Mouse (Mus musculus) neutrophil, adult 5-6 weeks (primary cell): ENCODE measurements around the gene Scrn1. TPM values are rescaled to one million over a fixed set of nuclear protein-coding genes. Genes with fewer than 3 reads are reported as not detected.

Experiments
- ATAC-seq: fragments of 151-379, 151-347 bp; 2 replicates; pipeline ENCODE4 v1.8.0; 2017; ENCODE audit warnings: mild to moderate bottlenecking, moderate TSS enrichment; ENCODE audit not compliant: insufficient number of reproducible peaks, poor library complexity, low FRiP score, severe bottlenecking; ENCODE audit errors: extremely low read depth
- total RNA-seq: library from RNA; stranded (forward); fragments of 200-1000 nt; gene quantifications from 2 replicates; pipeline ENCODE4 v1.2.3, GENCODE M21; 2017

Scrn1 gene
- total RNA-seq, 1 experiment from 2014 or later = not detected

DNA sequence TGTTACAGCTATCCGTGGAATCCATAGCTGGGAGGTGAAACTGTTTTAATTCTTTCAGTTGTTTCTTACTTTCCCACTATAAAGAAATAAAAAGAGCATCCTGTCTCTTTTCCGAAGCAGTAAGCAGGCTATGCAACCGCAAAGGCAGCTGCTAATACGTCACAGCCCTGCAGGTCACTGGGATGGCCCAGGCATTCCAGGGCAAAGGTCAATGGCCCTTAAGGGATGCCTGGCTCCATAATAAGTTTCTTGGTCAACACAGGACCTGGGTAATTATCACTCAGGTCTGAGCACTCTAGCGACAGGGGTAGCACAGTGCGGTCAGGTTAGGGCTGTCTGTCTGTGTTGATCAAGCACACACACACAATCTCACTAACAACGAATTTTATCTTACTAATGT is 75.2 kb downstream of the Scrn1 start:
- no peak for ATAC-seq

DNA sequence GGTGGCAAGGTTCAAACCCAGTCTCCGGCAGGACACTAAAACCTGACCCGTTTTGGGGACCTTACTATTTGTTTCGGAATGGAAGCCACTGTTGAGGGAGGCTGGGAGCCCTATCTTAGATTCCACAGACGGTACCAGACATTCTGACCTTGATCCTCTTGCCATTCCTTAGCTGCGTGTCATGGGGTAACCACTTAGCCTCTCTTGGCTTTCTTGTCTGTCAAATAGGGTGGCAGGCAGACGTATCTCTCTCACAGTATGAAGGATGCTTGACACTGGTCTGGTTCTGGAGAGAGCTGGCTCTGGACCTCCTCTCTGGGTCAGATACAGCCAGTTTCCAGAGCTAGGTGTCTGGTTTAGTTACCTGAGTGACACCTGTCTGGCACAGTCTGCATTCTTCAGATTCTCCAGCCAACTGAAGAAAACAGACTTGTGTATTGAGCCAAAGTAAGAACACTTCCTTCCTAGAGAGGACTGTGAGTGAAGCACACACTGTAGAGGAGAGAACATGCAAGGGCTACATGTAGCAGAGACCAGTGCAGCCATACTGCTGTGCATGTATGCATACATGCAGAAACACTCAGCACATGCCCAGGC is 80.2 kb downstream of the Scrn1 start:
- ATAC-seq = no peak

DNA sequence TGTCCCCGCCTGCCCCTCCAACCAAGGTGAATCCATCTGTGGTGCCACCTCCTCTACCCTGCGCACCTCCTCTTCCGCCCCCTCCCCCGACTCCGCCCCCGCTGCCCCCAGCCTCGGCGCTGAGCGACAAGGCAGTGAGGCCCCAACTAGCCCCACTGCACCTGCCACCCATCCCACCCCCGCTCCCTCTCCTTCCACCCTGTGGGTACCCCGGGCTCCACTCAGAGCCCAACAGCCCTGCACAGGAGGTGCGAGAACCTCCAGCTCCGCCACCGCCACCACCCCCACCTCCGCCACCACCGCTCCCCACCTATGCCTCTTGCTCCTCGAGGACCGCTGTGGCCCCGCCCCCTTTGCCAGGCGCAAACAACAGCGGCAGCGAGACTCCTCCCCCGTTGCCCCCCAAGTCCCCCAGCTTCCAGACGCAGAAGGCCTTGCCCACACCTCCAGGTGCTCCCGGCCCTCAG is 80.8 kb downstream of the Scrn1 start:
- 0 out of 2 replicates have a peak, but pooled peaks have one; percentile 9 for ATAC-seq

DNA sequence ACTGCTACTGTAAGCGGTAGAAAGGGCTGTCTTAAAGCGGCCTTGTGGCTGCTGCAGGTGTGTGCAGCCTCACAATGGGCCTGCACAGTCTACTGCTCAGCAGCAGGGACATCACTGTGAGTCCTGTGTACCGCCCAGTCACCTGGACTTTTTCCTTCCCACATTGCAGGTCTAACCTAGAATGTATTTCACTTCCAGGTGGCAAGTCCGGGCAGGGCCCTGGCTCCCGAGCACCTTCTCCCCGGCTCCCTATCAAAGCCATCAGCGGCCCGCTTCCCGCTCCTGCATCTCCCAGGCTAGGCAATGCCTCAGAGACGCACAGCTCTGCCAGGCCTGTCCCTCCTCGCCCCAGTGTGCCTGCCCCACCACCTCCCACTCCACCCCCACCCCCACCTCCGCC is 81.3 kb downstream of the Scrn1 start:
- no peak for ATAC-seq

DNA sequence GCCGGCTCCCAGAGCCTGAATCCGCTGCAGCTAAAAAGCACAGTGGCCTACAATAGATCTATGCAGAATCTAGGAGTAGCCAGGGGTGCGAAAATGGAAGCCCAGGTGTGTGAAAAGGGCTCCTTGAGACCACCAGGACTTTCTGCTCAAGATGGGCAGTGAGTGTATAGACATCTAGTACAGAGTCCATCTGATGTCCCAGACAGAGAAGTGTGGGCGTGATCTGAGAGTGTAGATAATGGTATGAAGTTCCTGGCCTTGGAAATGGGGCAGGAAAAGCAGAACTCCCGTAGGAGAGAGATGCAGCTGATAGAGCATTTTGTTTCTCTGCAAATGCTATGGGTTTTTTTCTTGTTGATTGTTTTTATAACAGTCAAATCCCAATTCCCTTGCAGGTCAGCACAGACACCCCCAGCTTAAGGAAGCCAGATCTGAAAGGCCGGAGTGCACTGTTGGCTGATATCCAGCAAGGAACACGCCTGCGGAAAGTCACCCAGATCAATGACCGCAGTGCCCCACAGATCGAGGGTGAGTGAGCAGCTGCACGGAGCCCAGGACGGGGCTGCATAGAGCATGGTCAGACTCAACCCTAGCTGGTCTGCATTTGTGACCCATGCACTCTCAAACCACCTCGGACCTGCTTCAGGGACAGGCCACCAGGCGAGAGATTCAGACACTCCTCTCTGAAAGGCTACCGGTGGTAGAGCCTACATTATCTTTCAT is 84.7 kb downstream of the Scrn1 start:
- ATAC-seq = no peak

DNA sequence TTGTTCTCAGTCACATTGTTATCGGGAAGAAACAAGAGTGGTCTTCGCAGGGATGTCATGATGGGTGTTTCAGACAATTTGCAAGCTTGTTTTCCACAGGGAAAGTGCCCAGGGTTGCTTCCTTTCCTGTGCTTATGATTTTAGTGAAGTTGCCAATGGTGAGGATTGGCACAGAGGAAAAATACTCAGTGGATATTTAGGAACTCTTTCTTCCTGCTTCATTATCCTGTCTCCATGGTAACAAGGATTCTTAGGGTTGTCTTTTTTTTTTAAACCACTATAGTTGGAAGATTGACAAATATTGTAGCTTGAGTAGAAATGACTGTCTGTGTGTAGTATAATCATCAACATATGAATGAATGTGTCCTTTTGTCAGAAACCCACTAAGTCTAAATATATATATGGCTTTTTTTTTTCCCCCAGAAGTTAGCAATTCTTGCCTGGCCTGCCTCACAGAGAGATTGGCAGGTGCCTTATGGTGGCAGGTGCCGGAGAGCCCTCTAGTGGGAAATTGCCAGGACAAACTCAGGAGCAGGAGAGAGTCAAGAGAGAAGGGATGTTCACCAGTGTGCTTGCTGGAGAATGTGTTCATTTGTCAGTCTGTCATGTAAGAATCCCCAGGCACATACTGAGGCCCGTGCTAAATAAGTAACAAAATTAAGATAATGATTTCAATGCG is 87.5 kb downstream of the Scrn1 start:
- no peak for ATAC-seq

DNA sequence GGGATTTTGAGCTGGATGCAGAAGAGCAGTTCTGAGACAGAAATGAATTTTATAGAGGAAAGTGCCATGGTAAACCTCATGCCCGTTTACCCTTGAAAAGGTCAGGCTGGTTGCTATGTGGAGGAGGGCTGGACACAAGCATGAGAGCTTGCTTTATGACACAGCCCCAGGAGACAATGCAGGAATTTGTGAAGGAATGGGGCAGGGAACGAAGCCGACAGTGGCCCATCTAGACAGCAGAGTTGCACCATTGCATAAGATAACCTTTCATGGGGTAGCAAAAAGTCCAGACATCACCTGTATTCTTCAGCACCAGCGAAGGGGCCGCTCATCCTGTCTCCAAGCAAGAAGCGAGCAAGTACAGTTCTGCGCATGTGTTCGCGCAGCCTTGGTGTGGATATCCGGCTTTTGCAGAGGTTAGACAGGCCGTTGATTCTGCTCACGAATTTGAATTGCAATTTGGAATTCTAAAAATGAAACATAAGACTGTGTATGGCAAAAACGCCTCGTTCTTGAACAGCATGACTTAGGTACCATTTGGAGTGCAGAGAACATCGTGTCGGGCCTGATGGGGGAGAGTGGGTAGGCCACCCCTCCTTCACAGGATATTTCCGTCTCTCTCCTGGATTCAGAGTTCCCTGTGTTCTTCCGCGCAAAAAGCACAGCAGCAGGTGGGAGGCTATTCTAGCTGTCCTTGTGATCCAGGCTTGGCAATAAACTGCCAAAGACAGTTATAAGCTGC is 90.2 kb downstream of the Scrn1 start:
- no peak for ATAC-seq

DNA sequence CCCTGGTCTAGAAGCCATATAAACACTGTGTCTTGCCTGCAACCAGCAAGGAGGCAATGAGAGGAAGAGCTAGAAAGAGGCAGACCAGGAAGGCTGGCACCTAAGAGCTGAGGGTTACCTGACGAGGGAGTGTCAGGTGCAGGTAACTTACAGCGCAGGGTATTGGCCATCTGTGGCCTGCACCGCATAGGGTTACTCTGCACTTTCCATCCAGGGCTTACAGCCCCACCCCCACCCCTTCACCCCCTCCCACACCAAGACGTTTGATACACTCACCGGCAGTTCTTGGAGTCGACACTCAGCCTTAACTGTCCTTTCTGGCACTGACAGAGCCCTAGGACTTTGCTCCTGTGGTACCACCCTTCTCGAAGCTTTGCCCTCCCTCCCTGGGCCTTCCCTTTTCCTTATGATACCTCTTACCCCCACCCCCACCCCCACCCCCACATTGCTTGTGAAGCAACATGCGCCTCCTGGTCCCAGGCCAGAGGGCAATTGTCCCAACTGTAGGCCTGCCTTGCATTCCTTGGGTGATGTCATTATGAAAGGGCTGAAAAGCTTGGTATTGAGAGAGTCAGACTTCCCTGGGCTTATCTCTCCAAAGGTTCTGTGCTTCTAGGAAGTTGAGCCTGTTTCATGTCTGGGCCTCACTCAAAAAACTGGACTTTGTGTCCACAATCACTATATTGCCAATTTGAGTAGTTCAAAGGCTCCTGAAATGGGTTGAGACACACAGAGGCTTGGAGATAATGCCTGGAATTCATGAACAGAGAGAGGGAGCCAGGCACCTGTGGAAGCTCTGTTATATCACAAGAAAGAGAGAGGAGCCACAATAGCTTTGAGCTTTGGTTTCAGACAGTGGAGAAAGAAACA is 93.2 kb downstream of the Scrn1 start:
- ATAC-seq = no peak

DNA sequence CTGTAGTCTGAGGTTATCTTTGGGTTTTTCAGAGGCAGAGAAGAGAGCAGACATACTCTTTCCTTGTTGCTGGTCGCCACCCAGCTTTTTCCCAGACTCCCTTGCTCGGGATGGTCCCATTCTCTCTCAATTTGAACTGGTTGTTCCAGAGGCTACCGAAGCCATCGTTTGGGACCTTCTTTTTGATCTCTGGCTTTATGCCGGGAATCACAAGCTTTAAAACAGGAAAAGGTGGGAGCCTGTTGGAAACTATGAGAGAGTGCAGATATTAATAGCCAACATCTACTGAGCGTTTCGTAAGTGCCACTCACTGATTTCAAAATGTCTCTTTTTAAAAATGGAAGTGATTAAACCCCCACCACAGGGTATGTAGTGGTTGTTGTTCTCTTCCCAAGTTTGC is 94.4 kb downstream of the Scrn1 start:
- ATAC-seq = no peak

DNA sequence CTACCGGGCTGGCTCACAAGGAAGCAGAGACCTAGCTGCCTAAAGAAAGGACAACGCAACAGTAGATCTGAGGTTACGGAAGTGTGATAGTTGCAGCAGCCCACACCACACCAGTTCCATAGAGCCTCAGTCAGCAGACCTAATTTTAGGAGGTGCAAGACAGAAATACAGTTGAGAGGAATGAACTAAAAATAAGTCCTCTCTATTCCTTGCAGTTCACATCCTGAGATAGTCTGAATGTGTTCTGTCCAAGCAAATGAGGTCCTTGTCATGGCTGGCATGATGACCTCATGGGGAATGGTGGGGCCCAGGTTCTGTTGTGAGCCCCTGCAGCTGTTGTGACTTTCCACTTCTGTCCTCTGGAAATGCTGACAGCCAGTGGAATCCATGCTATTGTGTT is 98.9 kb downstream of the Scrn1 start:
- ATAC-seq = no peak

DNA sequence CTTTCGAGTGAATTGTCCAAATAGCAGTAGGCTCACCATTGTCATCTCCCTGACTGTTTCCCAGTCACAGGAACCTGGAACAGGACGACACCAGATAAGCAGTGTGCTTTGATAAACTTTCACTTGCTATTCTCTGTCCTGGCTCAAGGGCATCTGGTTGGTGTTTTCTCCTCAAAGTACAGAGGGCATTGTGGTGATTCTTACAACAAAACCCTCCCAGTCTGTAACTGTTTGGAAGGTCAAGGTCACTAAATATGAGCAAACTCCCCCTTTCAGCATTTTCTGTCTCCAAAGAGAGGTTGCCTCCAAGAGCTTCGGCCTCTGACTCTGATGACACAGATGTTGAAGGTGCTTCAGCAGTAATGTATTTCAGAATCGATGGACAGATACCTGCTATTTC is 101.4 kb downstream of the Scrn1 start:
- no peak for ATAC-seq

DNA sequence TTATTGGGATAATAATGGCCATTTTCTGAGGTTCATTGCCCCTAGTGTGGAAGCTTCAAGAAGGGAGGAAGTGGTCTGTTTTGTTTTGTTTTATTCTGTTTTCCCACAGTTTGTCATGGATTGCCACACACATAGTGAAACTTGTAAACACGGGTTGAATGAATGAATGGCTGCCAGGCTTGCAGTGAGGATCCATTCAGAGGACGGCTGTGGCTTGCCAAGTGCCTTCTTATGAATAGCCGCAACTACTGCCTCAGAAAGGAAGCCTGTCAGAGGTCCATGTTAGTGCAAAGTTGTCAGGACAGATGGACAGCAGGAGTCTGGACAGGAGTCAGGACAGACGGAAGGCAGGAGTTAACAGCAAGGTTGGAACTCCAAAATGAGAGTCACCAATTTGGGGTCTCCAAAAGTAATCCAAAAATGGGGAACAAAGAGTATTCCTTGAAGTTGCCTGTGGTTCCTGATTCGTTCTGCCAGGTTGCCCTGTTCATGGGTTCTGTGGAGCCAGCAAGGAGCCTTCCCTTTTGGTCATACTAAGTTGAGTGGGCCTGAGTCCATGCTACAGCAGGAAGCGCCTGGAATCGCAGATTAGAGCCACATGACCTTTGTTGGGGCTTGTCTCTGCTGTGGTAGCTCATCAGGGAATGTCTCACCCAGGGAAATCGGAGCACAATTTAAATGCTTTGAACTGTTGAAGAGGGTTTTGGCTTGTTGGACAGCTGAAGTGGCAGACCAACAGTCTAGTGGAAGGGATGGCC is 102.4 kb downstream of the Scrn1 start:
- ATAC-seq = no peak

DNA sequence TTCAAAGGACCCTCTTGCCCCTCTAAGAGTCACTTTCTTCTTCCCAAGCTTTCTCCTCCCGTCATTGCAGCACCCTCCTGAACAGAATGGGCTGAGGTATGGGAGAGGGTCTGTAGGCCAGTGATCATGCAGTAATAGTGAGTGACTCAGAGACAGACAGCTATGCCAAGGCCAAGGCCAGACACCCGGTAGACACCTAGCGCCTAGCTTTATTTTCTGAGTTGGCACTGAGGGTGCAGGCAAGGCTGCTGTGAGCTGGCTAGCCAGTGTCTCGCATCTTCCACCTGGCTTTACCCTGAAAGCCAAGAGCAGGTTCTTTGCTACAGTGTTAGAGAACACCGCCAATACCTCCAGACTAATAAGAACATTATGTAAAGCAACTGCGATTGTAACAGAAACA is 103.5 kb downstream of the Scrn1 start:
- ATAC-seq = no peak

DNA sequence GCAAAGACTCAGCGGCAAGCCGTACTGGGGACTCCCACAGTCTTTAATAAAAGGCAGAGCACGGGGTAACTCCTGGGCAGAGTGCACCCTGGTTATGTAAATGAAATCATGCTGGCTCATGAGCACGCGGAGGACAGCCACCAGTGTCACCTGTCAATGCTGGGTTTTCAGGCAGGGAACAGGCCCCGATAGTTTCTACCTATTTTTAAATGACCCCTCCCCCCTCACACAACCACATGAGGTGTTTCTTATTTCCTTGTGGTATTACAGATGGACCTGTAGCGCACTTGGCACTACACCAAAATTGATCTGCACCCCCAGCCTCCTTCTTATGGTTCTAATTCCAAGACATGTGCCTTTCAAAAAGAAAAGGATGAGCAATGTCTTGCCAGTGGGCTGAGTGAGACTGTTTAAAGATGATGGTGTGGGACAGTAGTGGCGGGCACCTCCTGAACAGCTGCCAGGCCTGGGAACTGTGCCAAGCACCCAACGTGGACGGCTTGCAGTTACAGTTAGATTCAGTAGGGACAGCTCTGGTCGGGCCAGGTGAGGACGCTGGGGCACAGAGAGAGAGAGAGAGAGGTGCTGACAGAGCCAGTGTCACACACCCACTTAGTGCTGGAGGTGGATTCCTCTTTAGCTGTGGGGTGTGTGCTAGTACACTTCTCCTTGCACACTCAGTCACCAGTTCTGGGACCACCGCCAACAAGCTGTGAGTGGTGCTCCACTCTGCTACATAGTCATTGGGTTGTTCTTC is 105.2 kb downstream of the Scrn1 start:
- no peak for ATAC-seq

DNA sequence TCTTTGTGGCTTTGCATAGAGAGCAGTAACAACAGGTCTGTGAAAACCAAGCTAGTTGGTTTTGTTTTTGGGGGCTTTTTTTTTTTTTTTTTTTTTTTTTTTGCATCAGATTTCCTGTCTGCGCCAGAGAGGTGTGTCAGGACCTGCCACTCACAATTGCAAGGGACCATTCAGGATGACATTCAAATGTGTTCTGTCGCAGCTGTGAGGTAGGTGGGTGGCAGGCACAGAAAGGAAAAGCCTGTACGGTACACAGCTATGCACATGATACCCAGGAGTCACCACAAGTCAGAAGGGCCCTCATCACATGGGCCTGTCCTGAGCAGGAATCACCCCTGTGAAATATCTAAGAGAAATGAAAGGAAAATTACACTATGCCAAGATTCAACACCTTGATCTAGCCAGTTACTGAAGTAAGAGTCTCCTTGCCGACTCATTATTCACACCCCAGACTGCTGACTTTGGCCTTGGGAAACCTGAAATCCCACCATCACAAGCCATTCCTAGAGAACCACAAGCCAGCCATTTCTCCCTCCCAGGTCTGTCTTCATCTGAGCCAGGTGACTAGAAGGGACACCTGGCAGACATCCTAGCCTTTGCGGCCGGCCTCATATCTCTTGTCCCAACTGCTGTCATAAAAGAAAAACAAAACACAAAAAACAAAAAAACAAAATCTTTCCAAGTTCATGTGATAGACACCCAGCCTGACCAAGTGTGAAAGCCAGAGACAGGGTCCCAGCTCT is 105.9 kb downstream of the Scrn1 start:
- no peak for ATAC-seq

DNA sequence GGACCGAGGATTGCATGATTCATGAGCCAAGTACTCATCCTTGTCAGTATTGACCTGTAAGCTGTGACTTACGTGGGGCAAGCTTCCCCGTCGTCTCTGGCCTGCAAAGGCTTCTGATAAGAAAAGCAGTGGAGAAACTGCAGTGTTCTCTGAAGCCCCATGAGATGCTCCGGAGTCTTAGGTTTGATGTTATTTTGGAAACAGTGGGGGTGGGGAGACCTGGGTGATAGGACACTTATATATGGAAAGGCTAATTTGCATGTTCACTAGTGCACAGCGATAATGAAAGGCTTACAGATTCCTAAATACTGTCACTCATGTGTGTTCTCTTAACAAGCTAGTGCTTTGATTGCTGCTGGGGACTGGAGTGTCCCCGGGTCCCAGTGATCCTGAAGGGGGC is 106.6 kb downstream of the Scrn1 start:
- no peak for ATAC-seq
